11 mouse cellular contexts compared by ENCODE assay signal in genomic region chr8:111676237-111676636, GRCm38 (mm10). TPM values are rescaled to one million over a fixed set of nuclear protein-coding genes. Genes with fewer than 3 reads are reported as not detected.
DNase-seq lines count a peak whose midpoint lies in the region; ATAC-seq and TF ChIP-seq lines count a peak whose summit lies in the region.
"Had no signal": no experiment of that assay in that cellular context is flagged by ENCODE, and none has a peak within 500 bp of the region (broad histone marks: within the 10 kb centered on the region; RNA-seq: fewer than 3 reads in every experiment).

No protein-coding gene starts in this region.

- no peak for DNase-seq in forebrain, postnatal 0 days
- peak; percentile 75 for DNase-seq in midbrain, embryonic 11.5 days (ENCODE audit: low spot score, missing footprints)
- peak; percentile 67 for DNase-seq in ZHBTc4 (ENCODE audit: low read depth, low spot score)
- peak; percentile 67 for DNase-seq in testis, postnatal 10 days (ENCODE audit: low spot score)
- DNase-seq in right cerebral cortex, adult 2 months (ENCODE audit: low spot score in 2 of 2) = no peak

- TF ChIP-seq CTCF in forebrain, postnatal 0 days (IDR thresholded peaks at IDR 0.05; ENCODE audit: low read depth) = peak; percentile 54

- no peak overlapping the region for H3K27ac ChIP-seq in forebrain, postnatal 0 days (ENCODE audit: low read depth, low read length)
- H3K27ac ChIP-seq in forebrain, embryonic 15.5 days (replicated peaks) = no peak overlapping the region
- H3K27ac ChIP-seq in midbrain, embryonic 11.5 days (ENCODE audit: low read depth, low read length) = no peak overlapping the region
- H3K27ac ChIP-seq in midbrain, embryonic 16.5 days (ENCODE audit: low read length) = no peak overlapping the region
- no peak overlapping the region for H3K27ac ChIP-seq in kidney, embryonic 14.5 days (ENCODE audit: low read depth, low read length)
- H3K27ac ChIP-seq: limb, embryonic 10.5 days; midbrain, embryonic 12.5 days had no signal

- H3K4me1 ChIP-seq in forebrain, postnatal 0 days (ENCODE audit: insufficient read depth) = no peaks in the 10 kb centered on the region
- H3K4me1 ChIP-seq in forebrain, embryonic 15.5 days = no peaks in the 10 kb centered on the region; the same call in 1 of the 2 replicates
- H3K4me1 ChIP-seq in midbrain, embryonic 11.5 days (ENCODE audit: control insufficient read depth, insufficient read depth, low read length) = no peaks in the 10 kb centered on the region
- H3K4me1 ChIP-seq in midbrain, embryonic 16.5 days (ENCODE audit: control insufficient read depth, insufficient read depth, low read length) = no peaks in the 10 kb centered on the region
- no peaks in the 10 kb centered on the region for H3K4me1 ChIP-seq in kidney, embryonic 14.5 days (ENCODE audit: control insufficient read depth, insufficient read depth, low read length)
- H3K4me1 ChIP-seq: limb, embryonic 10.5 days; midbrain, embryonic 12.5 days had no signal

- no peak overlapping the region for H3K4me2 ChIP-seq in forebrain, postnatal 0 days (ENCODE audit: low read depth)
- no peak overlapping the region for H3K4me2 ChIP-seq in forebrain, embryonic 15.5 days (replicated peaks)
- no peak overlapping the region for H3K4me2 ChIP-seq in midbrain, embryonic 11.5 days
- H3K4me2 ChIP-seq in midbrain, embryonic 16.5 days (ENCODE audit: low read length) = no peak overlapping the region
- no peak overlapping the region for H3K4me2 ChIP-seq in kidney, embryonic 14.5 days (replicated peaks; ENCODE audit: low read depth, low read length)
- H3K4me2 ChIP-seq: midbrain, embryonic 12.5 days had no signal

- H3K27me3 ChIP-seq in forebrain, postnatal 0 days (ENCODE audit: insufficient read depth, low read length) = no peaks in the 10 kb centered on the region
- no peaks in the 10 kb centered on the region for H3K27me3 ChIP-seq in forebrain, embryonic 15.5 days
- no peaks in the 10 kb centered on the region for H3K27me3 ChIP-seq in midbrain, embryonic 11.5 days (ENCODE audit: control insufficient read depth, insufficient read depth, low read length)
- no peaks in the 10 kb centered on the region for H3K27me3 ChIP-seq in midbrain, embryonic 16.5 days (ENCODE audit: control insufficient read depth, insufficient read depth, low read depth, low read length)
- no peaks in the 10 kb centered on the region for H3K27me3 ChIP-seq in kidney, embryonic 14.5 days (ENCODE audit: control insufficient read depth, insufficient read depth, low read length)
- H3K27me3 ChIP-seq: midbrain, embryonic 12.5 days had no signal

- 81% methylated on average over 8 of the region's 8 CpGs for WGBS in forebrain, postnatal 0 days
- WGBS in forebrain, embryonic 15.5 days = 78% methylated on average over 8 of the region's 8 CpGs
- WGBS in midbrain, embryonic 11.5 days = 80% methylated on average over 8 of the region's 8 CpGs
- 77% methylated on average over 8 of the region's 8 CpGs for WGBS in midbrain, embryonic 16.5 days
- WGBS in kidney, embryonic 14.5 days = 76% methylated on average over 8 of the region's 8 CpGs

- no peak overlapping the region for H3K9ac ChIP-seq in forebrain, postnatal 0 days
- H3K9ac ChIP-seq in forebrain, embryonic 15.5 days (replicated peaks) = no peak overlapping the region
- no peak overlapping the region for H3K9ac ChIP-seq in midbrain, embryonic 11.5 days (ENCODE audit: low read length)
- no peak overlapping the region for H3K9ac ChIP-seq in midbrain, embryonic 16.5 days (ENCODE audit: low read depth, low read length)
- no peak overlapping the region for H3K9ac ChIP-seq in kidney, embryonic 14.5 days (ENCODE audit: low read depth, low read length)
- H3K9ac ChIP-seq: midbrain, embryonic 12.5 days had no signal

- no peaks in the 10 kb centered on the region for H3K9me3 ChIP-seq in forebrain, postnatal 0 days (ENCODE audit: low read length)
- H3K9me3 ChIP-seq in forebrain, embryonic 15.5 days = 0 out of 2 replicates have a peak, but pooled peaks cover 5% of the 10 kb centered on the region
- no peaks in the 10 kb centered on the region for H3K9me3 ChIP-seq in midbrain, embryonic 11.5 days (ENCODE audit: control insufficient read depth, low read length)
- no peaks in the 10 kb centered on the region; the same call in 1 of the 2 replicates for H3K9me3 ChIP-seq in midbrain, embryonic 16.5 days (replicated peaks; ENCODE audit: control insufficient read depth, low read length, poor library complexity, severe bottlenecking)
- peaks cover 3% of the 10 kb centered on the region; the same call in 1 of the 2 replicates for H3K9me3 ChIP-seq in kidney, embryonic 14.5 days (ENCODE audit: control insufficient read depth, low read length)
- H3K9me3 ChIP-seq: midbrain, embryonic 12.5 days had no signal

- H3K4me3 ChIP-seq in forebrain, postnatal 0 days (ENCODE audit: low read depth, low read length) = no peak overlapping the region
- H3K4me3 ChIP-seq in forebrain, embryonic 15.5 days = no peak overlapping the region
- no peak overlapping the region for H3K4me3 ChIP-seq in midbrain, embryonic 11.5 days (ENCODE audit: low read depth, low read length)
- no peak overlapping the region for H3K4me3 ChIP-seq in midbrain, embryonic 16.5 days (ENCODE audit: low read depth, low read length)
- H3K4me3 ChIP-seq in kidney, embryonic 14.5 days (ENCODE audit: low read length) = no peak overlapping the region
- H3K4me3 ChIP-seq: limb, embryonic 10.5 days; midbrain, embryonic 12.5 days had no signal

- ATAC-seq in forebrain, postnatal 0 days = no peak
- no peak for ATAC-seq in forebrain, embryonic 15.5 days (replicated peaks)
- ATAC-seq in midbrain, embryonic 11.5 days (ENCODE audit: low FRiP score) = no peak
- no peak for ATAC-seq in midbrain, embryonic 16.5 days
- no peak for ATAC-seq in kidney, embryonic 14.5 days (ENCODE audit: low FRiP score, low TSS enrichment)

- peaks cover 7% of the 10 kb centered on the region for H3K36me3 ChIP-seq in forebrain, postnatal 0 days (ENCODE audit: insufficient read depth)
- H3K36me3 ChIP-seq in forebrain, embryonic 15.5 days = peaks cover 9% of the 10 kb centered on the region
- 0 out of 2 replicates have a peak, but pooled peaks cover under 1% of the 10 kb centered on the region for H3K36me3 ChIP-seq in midbrain, embryonic 11.5 days (ENCODE audit: control insufficient read depth, insufficient read depth, low read length)
- peaks cover 6% of the 10 kb centered on the region; the same call in 1 of the 2 replicates for H3K36me3 ChIP-seq in midbrain, embryonic 16.5 days (ENCODE audit: control insufficient read depth, insufficient read depth, low read length)
- 0 out of 2 replicates have a peak, but pooled peaks cover 3% of the 10 kb centered on the region for H3K36me3 ChIP-seq in kidney, embryonic 14.5 days (ENCODE audit: control insufficient read depth, insufficient read depth, low read length)

RNA-seq across cellular contexts. Expression of gene Ctrb1, which starts 14.6 kb away (rescaled TPM):
- total RNA-seq in forebrain, postnatal 0 days (2014; rRNA removed) = not detected in 2 replicates
- polyA plus RNA-seq in forebrain, postnatal 0 days (2015; fragmentation: Nextera tagmentation; extraction: Ambion mirVana) = not detected in 2 replicates
- polyA plus RNA-seq in forebrain, embryonic 15.5 days (2015; fragmentation: Nextera tagmentation; extraction: Ambion mirVana) = not detected in 2 replicates
- not detected in 2 replicates for polyA plus RNA-seq in midbrain, embryonic 11.5 days (2014; fragmentation: Nextera tagmentation; extraction: Ambion mirVana)
- polyA plus RNA-seq in midbrain, embryonic 16.5 days (2015; fragmentation: Nextera tagmentation; extraction: Ambion mirVana) = not detected in 2 replicates
- not detected in 2 replicates for polyA plus RNA-seq in kidney, embryonic 14.5 days (2014; fragmentation: Nextera tagmentation; extraction: Ambion mirVana)
- total RNA-seq: hematopoietic stem cell, adult 5-6 weeks had no signal
- polyA plus RNA-seq: limb, embryonic 10.5 days; midbrain, embryonic 12.5 days had no signal

RNA-seq across cellular contexts. Expression of gene Zfp1, which starts 33.0 kb away (rescaled TPM):
- total RNA-seq in forebrain, postnatal 0 days (2014; rRNA removed) = 29.9 and 34.3 TPM in 2 replicates
- polyA plus RNA-seq in forebrain, postnatal 0 days (2015; fragmentation: Nextera tagmentation; extraction: Ambion mirVana) = 20.0 and 24.7 TPM in 2 replicates
- 32.3 and 34.4 TPM in 2 replicates for polyA plus RNA-seq in forebrain, embryonic 15.5 days (2015; fragmentation: Nextera tagmentation; extraction: Ambion mirVana)
- polyA plus RNA-seq in midbrain, embryonic 11.5 days (2014; fragmentation: Nextera tagmentation; extraction: Ambion mirVana) = 23.8 and 25.6 TPM in 2 replicates
- 26.7 and 29.1 TPM in 2 replicates for polyA plus RNA-seq in midbrain, embryonic 16.5 days (2015; fragmentation: Nextera tagmentation; extraction: Ambion mirVana)
- polyA plus RNA-seq in kidney, embryonic 14.5 days (2014; fragmentation: Nextera tagmentation; extraction: Ambion mirVana) = 23.3 and 24.8 TPM in 2 replicates

RNA-seq across cellular contexts. Expression of gene Ldhd, which starts 46.1 kb away (rescaled TPM):
- total RNA-seq in forebrain, postnatal 0 days (2014; rRNA removed) = 0.54 and 1.8 TPM in 2 replicates
- 0.65 and 1.1 TPM in 2 replicates for polyA plus RNA-seq in forebrain, postnatal 0 days (2015; fragmentation: Nextera tagmentation; extraction: Ambion mirVana)
- 0.54 and 0.60 TPM in 2 replicates for polyA plus RNA-seq in forebrain, embryonic 15.5 days (2015; fragmentation: Nextera tagmentation; extraction: Ambion mirVana)
- 0.19 and 0.22 TPM in 2 replicates for polyA plus RNA-seq in midbrain, embryonic 11.5 days (2014; fragmentation: Nextera tagmentation; extraction: Ambion mirVana)
- 0.93 and 1.3 TPM in 2 replicates for polyA plus RNA-seq in midbrain, embryonic 16.5 days (2015; fragmentation: Nextera tagmentation; extraction: Ambion mirVana)
- polyA plus RNA-seq in kidney, embryonic 14.5 days (2014; fragmentation: Nextera tagmentation; extraction: Ambion mirVana) = 0.53 and 0.99 TPM in 2 replicates

Comparison
In these comparisons a context has a peak if more than half of its experiments do, and no peak if none do; other contexts are left out.
1. DNase-seq: peak in midbrain, embryonic 11.5 days (single experiment), ZHBTc4 (single experiment) and testis, postnatal 10 days (single experiment); none in forebrain, postnatal 0 days (single experiment) and right cerebral cortex, adult 2 months (0 of 2).